Mouse (Mus musculus): ENCODE results near the gene Lhcgr. TPM values are rescaled to one million over a fixed set of nuclear protein-coding genes. Genes with fewer than 3 reads are reported as not detected.
A peak's percentile ranks its signal among the peaks of the same experiment; 100 is the strongest.

Lhcgr gene
- total RNA-seq, 2 experiments from 2014 or later, result 0.34 to 0.57 TPM

- intact Hi-C loops (cut with DNase I), result loop anchor here (1.0 to 2.0 kb wide), 2 partner anchors 78 to 100 kb away; no protein-coding TSS in a partner anchor
- DNase-seq (ENCODE audit: low spot score in 2 of 2), result no peak
These were observed 38.8 kb downstream of the Lhcgr start for GRCm38 (mm10) chr17:88752827-88753471.

- intact Hi-C loops (cut with DNase I), result no loop called here
These were observed 42.1 kb downstream of the Lhcgr start for GRCm38 (mm10) chr17:88749646-88750045.

DNA sequence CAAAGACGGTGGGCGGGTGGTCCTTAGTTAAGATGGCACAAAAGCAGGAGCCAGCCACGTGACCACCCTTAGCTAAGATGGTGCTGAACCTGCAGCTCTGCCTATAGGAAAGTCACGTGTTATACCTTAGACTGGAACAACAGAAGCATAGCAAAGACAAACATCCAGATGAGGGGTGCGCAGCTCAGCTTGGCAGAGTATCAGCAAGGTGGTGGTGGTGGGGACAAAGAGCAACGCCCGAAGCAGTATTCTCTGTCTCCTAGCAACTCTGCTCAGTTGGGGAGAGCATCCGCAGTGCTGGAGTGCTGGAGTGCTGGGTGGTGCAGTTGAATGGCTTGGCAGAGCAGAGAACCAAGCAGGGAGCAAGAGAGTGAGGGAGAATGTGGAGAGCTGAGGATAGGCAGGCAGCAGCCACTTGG, 85.5 kb downstream of the Lhcgr start:
- DNase-seq (ENCODE audit: low spot score in 2 of 2), result no peak
- intact Hi-C loops (cut with DNase I), result no loop called here

More at GRCm38 (mm10) chr17:88749646-88750045, 42.1 kb downstream of the Lhcgr start:
- DNase-seq (ENCODE audit: low spot score in 2 of 2), result no peak

- DNase-seq (ENCODE audit: low spot score in 2 of 2), result no peak
- intact Hi-C loops (cut with DNase I), result no loop called here
These were observed 88.7 kb downstream of the Lhcgr start for GRCm38 (mm10) chr17:88703112-88703511.

DNA sequence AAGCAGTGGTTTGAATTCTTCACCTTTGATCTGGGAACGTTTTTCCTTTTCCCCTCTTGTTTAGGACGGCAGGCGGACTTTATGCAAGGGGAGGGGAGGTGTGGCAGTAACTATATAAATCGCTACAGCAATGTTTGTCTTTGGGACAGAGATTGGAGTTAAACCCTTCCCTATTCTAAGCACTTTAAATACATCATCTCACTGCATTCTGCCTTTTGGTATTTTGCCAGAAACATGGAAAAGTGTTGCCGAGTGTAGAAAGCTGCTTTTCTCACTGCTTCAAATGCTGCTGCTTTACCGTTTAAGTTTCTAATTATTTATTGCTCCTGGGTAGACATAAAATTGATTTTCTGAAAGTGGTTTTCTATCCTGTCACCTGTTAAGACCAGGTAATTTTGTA, 89.4 kb downstream of the Lhcgr start:
- intact Hi-C loops (cut with DNase I), result no loop called here
- DNase-seq (ENCODE audit: low spot score in 2 of 2), result no peak

DNA sequence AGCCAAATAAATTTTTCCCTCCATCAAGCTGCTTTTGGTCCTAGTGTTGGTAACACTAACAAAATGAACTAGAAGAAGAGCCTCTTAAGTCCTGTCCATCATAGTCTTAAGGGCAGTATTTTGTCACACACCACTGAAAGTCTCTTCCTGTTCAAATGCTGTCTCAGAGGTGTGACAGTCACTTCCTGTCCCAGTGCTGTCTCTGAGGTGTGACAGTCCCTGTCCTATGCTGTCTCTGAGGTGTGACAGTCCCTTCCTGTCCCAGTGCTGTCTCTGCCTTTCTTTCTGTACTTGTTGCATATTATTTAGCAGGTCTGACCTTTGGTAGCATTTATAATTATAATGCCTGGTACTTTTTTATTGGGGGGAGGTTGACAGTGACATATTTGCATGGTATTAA, 90.9 kb downstream of the Lhcgr start:
- intact Hi-C loops (cut with DNase I), result no loop called here

DNA sequence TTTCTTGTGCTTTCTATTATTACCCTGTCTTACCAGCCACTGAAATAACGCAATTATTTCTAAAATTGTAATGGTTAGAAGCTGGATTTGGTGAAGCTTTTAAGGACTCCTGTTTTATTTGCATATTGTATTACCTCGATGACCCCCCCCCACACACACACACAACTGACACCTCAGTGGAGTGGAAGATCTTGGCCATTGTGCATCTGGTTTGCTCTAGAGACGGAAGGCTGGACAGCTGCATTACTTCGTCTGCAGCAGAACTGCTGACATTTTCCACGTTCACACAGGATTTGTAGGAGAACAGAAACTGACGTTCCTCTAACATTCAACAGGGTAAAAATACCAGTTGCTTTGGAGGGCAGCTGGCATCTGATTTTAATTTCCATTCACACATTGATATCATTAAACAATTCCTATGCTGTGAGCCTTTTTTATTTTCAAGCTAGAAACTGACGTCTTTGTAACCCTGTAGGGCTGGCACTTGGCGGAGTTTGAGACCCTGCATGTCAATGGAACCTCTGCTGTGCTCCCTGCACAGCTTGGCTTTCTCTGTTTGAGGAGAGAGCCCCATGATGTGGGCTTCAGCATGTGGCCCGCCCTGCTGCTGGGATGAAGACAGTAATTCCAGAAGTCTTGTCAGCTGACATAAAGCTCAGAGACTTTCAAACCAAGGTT, 95.0 kb downstream of the Lhcgr start:
- intact Hi-C loops (cut with DNase I), result no loop called here
- DNase-seq (ENCODE audit: low spot score in 2 of 2), result no peak

More for the DNA sequence above, 90.9 kb downstream of the Lhcgr start:
- DNase-seq (ENCODE audit: low spot score in 2 of 2), result no peak

DNA sequence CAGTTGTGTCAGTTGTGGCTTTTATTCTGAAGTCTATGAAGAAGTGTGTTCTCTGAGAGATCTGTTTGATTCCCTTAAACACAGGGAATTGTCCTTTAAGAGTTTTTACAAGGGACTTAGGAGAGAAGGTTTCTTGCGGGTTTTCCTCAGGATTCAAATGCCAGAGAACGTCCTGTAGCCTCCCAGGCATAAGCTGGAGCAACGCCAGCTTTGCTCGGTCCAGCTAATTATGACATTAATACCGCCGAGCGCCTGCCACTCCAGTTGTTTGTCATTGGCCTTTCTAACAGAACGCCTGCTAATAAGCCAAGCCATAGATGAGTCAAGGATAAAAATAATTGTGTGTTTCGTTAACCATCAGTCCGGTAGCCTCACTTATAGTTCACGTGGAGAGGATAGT, 103.6 kb downstream of the Lhcgr start:
- DNase-seq (ENCODE audit: low spot score in 2 of 2), result no peak
- intact Hi-C loops (cut with DNase I), result no loop called here

GRCm38 (mm10) chr17:88675310-88676309, 116.2 kb downstream of the Lhcgr start:
- intact Hi-C loops (cut with DNase I), result loop anchor here (1.0 kb wide), 1 partner anchor 78 kb away; no protein-coding TSS in a partner anchor
- no peak for DNase-seq (ENCODE audit: low spot score in 2 of 2)

DNA sequence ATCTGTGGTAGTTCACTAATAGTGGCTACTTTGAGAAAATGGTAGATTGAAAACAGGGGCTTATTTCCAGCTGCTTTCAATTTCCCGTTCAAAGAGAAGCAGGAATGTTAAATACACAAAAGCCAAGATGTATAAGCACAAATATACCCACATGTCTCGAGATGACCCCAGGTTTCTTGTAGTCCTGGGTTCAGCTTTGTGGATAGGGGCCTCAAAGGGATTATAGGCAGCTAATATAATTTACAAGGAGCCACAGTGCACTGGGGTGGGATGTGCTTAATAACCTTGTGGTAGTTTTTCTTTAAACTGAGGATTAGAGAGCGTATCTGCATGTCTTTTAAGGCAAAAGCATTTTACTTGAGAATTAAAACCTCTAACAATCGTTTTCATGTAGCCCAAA, 121.0 kb downstream of the Lhcgr start:
- intact Hi-C loops (cut with DNase I), result no loop called here
- no peak for DNase-seq (ENCODE audit: low spot score in 2 of 2)

GRCm38 (mm10) chr17:88669921-88670320, 121.9 kb downstream of the Lhcgr start:
- DNase-seq (ENCODE audit: low spot score in 2 of 2), result no peak

GRCm38 (mm10) chr17:88668452-88668851, 123.3 kb downstream of the Lhcgr start, which contains the start of gene Gtf2a1l:
Gene Gtf2a1l (plus strand): TSS chr17:88668660.
- DNase-seq (ENCODE audit: low spot score in 2 of 2), result peak; percentile 24 to 50
- intact Hi-C loops (cut with DNase I), result no loop called here

More at GRCm38 (mm10) chr17:88669921-88670320, 121.9 kb downstream of the Lhcgr start:
- intact Hi-C loops (cut with DNase I), result no loop called here

Other genes with a start within 250 kb of the Lhcgr start
- 1 to 10 TPM; 5.8 to 6.2 TPM for gene Ston1, start 194.3 kb downstream of the Lhcgr start, total RNA-seq (2021)
- gene Gtf2a1l, start 123.3 kb downstream of the Lhcgr start, total RNA-seq (2021), result under 1 TPM; 0.32 to 0.57 TPM

All from left cerebral cortex, postnatal 36 days (tissue).